Mouse (Mus musculus) bone marrow macrophage, adult 2 months (primary cell): ENCODE measurements around the gene Lce1g.

Experiments
- CTCF ChIP-seq: IDR thresholded peaks from 2 replicates; pipeline ENCODE4 v1.5.1; 2012; ENCODE audit warnings: low read depth, mild to moderate bottlenecking, low read length, moderate library complexity
- POLR2A ChIP-seq: IDR thresholded peaks from 2 replicates; pipeline ENCODE4 v1.6.1; 2012; ENCODE audit warnings: mild to moderate bottlenecking, low read depth, low read length, borderline replicate concordance

- TF ChIP-seq POLR2A, result no peak
- no peak for TF ChIP-seq CTCF
These were observed 12.8 kb upstream of the Lce1g start, which contains the start of gene Lce1h for GRCm38 (mm10) chr3:92764965-92765364.
